Mouse (Mus musculus) stomach, postnatal 0 days (tissue): ENCODE data around the gene Rplp2.

Experiments
- CTCF ChIP-seq: IDR thresholded peaks from 2 replicates; pipeline ENCODE4 v1.5.1; 2016; ENCODE audit warnings: antibody characterized with exemption, low read depth, mild to moderate bottlenecking, moderate library complexity
- EP300 ChIP-seq: optimal IDR thresholded peaks from 2 replicates; pipeline ENCODE3; 2016; ENCODE audit warnings: antibody characterized with exemption

DNA sequence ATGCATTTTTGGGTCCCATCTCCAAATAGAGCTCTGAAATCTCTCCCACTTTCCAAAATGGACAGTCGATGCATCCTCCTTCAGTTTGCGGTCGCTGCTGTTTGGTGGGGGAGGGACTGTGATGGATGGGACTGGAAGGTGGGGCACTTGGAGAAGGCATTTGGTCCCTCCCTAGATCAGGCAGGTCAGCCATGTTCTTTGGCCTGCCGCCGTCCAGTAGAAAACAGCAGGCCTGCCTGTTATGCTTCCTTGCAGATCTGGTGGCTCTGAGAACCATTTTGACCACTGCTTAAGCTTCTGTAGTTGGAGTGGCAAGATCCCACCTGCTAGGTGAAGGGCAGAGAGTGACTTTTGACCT, 21.0 kb downstream of the Rplp2 start:
- TF ChIP-seq CTCF (no peak), EP300 (no peak)
